Mouse (Mus musculus): ENCODE data around the gene Ndst4.

The Ndst4 gene

GRCm38 (mm10) chr3:125722953-125723352, 319.1 kb downstream of the Ndst4 start:
- DNase-seq (ENCODE audit: low read depth, low spot score), result no peak

GRCm38 (mm10) chr3:125734945-125735344, 331.1 kb downstream of the Ndst4 start:
- no peak for DNase-seq (ENCODE audit: low read depth, low spot score)

GRCm38 (mm10) chr3:125744468-125745141, 340.7 kb downstream of the Ndst4 start:
- no peak for DNase-seq (ENCODE audit: low read depth, low spot score)

- DNase-seq (ENCODE audit: low read depth, low spot score), result no peak
These were observed 341.2 kb downstream of the Ndst4 start for GRCm38 (mm10) chr3:125745142-125745496.

- no peak for DNase-seq (ENCODE audit: low read depth, low spot score)
These were observed 342.5 kb downstream of the Ndst4 start for GRCm38 (mm10) chr3:125746367-125746766.

GRCm38 (mm10) chr3:125756911-125757310, 353.0 kb downstream of the Ndst4 start:
- no peak for DNase-seq (ENCODE audit: low read depth, low spot score)

GRCm38 (mm10) chr3:125760711-125761110, 356.8 kb downstream of the Ndst4 start:
- no peak for DNase-seq (ENCODE audit: low read depth, low spot score)
